Mouse (Mus musculus): ENCODE results near the gene Cox14. TPM values are rescaled to one million over a fixed set of nuclear protein-coding genes. Genes with fewer than 3 reads are reported as not detected.
A peak's percentile ranks its signal among the peaks of the same experiment; 100 is the strongest.
"Not testable (repeated sequence)": the region's sequence is repeated elsewhere in the genome, so short reads cannot be mapped to it uniquely, and the experiment has no call there.

Cox14 gene
- polyA plus RNA-seq, 1 experiment from 2014 or later, result 241 TPM

DNA sequence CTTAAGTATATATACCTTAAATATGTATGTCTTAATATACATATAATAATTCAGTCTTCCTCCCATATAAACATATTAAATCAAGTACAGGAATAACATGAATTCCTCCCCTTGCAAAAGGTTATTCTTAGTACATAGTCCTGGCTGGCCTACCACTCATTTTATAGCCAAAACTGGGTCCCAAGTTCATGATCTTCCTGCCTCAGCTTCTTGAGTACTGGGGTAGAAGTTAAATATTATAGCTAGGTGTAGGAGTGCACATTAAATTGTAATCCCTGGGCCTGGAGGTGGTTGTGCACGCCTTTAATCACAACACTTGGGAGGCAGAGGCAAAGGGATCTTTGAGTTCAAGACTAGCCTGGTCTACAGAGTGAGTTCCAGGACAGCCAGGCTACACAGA is 43.3 kb downstream of the Cox14 start:
- Histone ChIP-seq H3K9ac (ENCODE audit: low read length) (no peak overlapping the region), H3K4me2 (ENCODE audit: low read depth, low read length) (no peak overlapping the region), H3K9me3 (replicated peaks; ENCODE audit: control insufficient read depth, low read length) (no peaks in the 10 kb centered on the region), H3K27me3 (ENCODE audit: control insufficient read depth, insufficient read depth, low read length) (no peaks in the 10 kb centered on the region), H3K36me3 (ENCODE audit: control insufficient read depth, insufficient read depth) (no peaks in the 10 kb centered on the region; the same call in 1 of the 2 replicates), H3K27ac (ENCODE audit: low read length) (no peak overlapping the region), H3K4me1 (ENCODE audit: control insufficient read depth, insufficient read depth, low read length) (0 out of 2 replicates have a peak, but pooled peaks cover 4% of the 10 kb centered on the region), H3K4me3 (ENCODE audit: low read length) (no peak overlapping the region)
- WGBS, result 81% methylated on average over 1 of the region's 1 CpGs
- ATAC-seq (replicated peaks; ENCODE audit: extremely low read depth, insufficient read depth, low FRiP score), result no peak

DNA sequence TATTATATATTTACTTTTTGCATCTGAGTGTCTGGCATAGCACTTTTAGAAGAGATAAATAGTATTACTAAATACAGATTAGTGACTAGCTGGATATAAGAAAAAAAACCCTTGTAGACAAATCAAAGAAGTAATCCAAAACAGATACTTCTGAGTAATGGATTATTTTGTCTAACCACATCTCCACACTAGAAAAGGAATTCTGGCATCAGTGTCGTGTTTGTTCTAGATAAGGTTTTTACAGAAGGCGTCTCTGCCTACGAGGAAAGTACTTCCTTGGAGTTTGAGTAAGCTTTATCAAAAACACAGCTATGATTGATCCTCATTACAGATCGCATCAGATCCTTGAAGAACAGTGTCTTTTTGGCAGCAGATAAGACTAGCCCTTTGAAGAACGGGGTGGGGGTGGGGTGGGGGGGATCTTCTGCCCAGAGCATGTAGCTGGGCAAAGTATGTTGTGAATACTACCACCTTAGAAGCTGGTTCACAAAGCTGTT is 45.6 kb downstream of the Cox14 start:
- Histone ChIP-seq H3K27me3 (ENCODE audit: control insufficient read depth, insufficient read depth, low read length) (no peaks in the 10 kb centered on the region), H3K4me3 (ENCODE audit: low read length) (peak overlapping the region; percentile 69), H3K36me3 (ENCODE audit: control insufficient read depth, insufficient read depth) (no peaks in the 10 kb centered on the region), H3K9me3 (replicated peaks; ENCODE audit: control insufficient read depth, low read length) (no peaks in the 10 kb centered on the region), H3K9ac (ENCODE audit: low read length) (peak overlapping the region; percentile 86), H3K4me2 (ENCODE audit: low read depth, low read length) (peak overlapping the region; percentile 73), H3K27ac (ENCODE audit: low read length) (no peak overlapping the region; the same call in 1 of the 2 replicates), H3K4me1 (ENCODE audit: control insufficient read depth, insufficient read depth, low read length) (0 out of 2 replicates have a peak, but pooled peaks cover 4% of the 10 kb centered on the region)
- ATAC-seq (replicated peaks; ENCODE audit: extremely low read depth, insufficient read depth, low FRiP score), result no peak
- 13% methylated on average over 5 of the region's 5 CpGs for WGBS

DNA sequence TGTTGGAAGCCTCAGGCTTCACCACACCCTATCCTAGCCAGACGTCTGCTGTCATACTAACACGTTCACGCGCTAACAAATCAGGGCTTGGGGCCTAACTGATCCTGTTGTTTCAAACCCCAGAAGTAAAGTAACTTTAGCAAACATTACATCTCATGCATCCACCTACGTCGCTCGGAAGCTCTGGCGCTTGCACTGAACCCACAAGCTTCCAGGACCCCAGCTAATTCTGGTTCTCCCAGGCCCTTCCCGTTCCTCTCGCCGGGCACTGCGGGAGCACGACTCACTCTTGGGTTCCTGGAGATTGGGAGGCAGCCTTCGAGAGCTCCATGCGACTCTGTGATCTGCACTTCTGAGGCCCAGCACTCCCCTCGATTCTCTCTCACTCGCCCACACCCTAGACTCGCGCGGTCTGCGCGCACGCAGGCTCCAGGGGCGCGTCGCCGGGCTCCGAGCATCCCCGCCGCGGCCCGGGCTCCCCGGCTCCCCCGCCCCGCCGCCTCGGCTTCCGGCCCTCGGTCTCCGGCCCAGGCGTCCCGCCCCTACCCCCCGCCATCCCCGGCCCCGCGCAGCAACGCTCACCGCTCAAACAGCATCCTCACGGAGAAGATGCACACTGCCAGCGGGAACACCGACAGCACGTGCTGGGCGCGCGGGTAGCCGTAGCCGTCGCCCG is 46.3 kb downstream of the Cox14 start:
- Histone ChIP-seq H3K27ac (ENCODE audit: low read length) (peak overlapping the region; percentile 80), H3K4me2 (ENCODE audit: low read depth, low read length) (peak overlapping the region; percentile 73), H3K9ac (ENCODE audit: low read length) (peak overlapping the region; percentile 86), H3K9me3 (replicated peaks; ENCODE audit: control insufficient read depth, low read length) (no peaks in the 10 kb centered on the region), H3K27me3 (ENCODE audit: control insufficient read depth, insufficient read depth, low read length) (no peaks in the 10 kb centered on the region), H3K36me3 (ENCODE audit: control insufficient read depth, insufficient read depth) (no peaks in the 10 kb centered on the region), H3K4me1 (ENCODE audit: control insufficient read depth, insufficient read depth, low read length) (0 out of 2 replicates have a peak, but pooled peaks cover 4% of the 10 kb centered on the region), H3K4me3 (ENCODE audit: low read length) (peak overlapping the region; percentile 69)
- under 1% methylated on average over 59 of the region's 59 CpGs for WGBS
- ATAC-seq (replicated peaks; ENCODE audit: extremely low read depth, insufficient read depth, low FRiP score), result peak; percentile 65

DNA sequence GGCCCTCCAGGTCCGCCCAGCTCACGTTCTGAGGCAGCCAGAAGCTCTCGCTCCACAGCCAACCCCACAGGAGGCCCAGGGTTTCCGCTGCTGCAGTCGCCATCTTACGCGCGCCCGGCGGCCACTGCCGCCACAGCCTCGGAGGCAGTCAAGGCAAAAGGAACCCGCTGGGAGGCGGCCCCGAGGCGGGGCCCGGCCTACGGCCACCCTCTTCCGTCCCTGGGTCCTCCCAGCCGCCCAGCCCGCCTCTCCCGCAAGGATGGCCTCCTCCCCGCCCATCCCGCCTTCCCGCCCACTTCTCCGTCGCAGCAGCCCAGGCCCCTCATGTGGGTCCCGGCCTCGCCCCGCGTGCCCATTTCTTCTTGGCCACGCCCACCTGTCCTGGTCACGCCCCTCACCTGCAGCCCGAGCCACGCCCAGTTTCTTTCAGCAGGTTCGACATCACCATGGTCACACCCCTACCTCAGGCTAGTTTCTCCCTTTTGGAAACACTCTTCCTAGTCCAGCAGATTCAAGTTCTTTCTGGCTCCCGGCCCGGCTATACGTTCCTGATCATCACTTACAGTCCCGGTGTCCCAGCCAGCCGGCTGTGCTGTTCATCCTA is 47.0 kb downstream of the Cox14 start:
- ATAC-seq (replicated peaks; ENCODE audit: extremely low read depth, insufficient read depth, low FRiP score), result peak; percentile 91
- WGBS, result 0% methylated on average over 33 of the region's 41 CpGs
- Histone ChIP-seq H3K4me1 (ENCODE audit: control insufficient read depth, insufficient read depth, low read length) (0 out of 2 replicates have a peak, but pooled peaks cover 4% of the 10 kb centered on the region), H3K9ac (ENCODE audit: low read length) (peak overlapping the region; percentile 86), H3K9me3 (replicated peaks; ENCODE audit: control insufficient read depth, low read length) (no peaks in the 10 kb centered on the region), H3K27me3 (ENCODE audit: control insufficient read depth, insufficient read depth, low read length) (no peaks in the 10 kb centered on the region), H3K27ac (ENCODE audit: low read length) (peak overlapping the region; percentile 80), H3K4me2 (ENCODE audit: low read depth, low read length) (peak overlapping the region; percentile 73), H3K36me3 (ENCODE audit: control insufficient read depth, insufficient read depth) (no peaks in the 10 kb centered on the region), H3K4me3 (ENCODE audit: low read length) (peak overlapping the region; percentile 69)

DNA sequence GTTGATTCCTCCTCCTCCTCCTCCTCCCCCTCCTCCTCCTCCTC is 47.3 kb downstream of the Cox14 start, which contains the start of gene Cers5:
Gene Cers5, minus strand, starts transcription at position 5 of the 44 bp plus-strand sequence.
- H3K9ac ChIP-seq (ENCODE audit: low read length), result peak within 1 kb of the TSS; percentile 86
- H3K27ac ChIP-seq (ENCODE audit: low read length), result peak within 1 kb of the TSS; percentile 80
- H3K4me1 ChIP-seq (ENCODE audit: control insufficient read depth, insufficient read depth, low read length); H3K9me3 ChIP-seq (replicated peaks; ENCODE audit: control insufficient read depth, low read length); H3K36me3 ChIP-seq (ENCODE audit: control insufficient read depth, insufficient read depth); H3K27me3 ChIP-seq (ENCODE audit: control insufficient read depth, insufficient read depth, low read length); ATAC-seq (replicated peaks; ENCODE audit: extremely low read depth, insufficient read depth, low FRiP score): not testable (repeated sequence)
- peak within 1 kb of the TSS; percentile 69 for H3K4me3 ChIP-seq (ENCODE audit: low read length)
- H3K4me2 ChIP-seq (ENCODE audit: low read depth, low read length), result peak within 1 kb of the TSS; percentile 73

DNA sequence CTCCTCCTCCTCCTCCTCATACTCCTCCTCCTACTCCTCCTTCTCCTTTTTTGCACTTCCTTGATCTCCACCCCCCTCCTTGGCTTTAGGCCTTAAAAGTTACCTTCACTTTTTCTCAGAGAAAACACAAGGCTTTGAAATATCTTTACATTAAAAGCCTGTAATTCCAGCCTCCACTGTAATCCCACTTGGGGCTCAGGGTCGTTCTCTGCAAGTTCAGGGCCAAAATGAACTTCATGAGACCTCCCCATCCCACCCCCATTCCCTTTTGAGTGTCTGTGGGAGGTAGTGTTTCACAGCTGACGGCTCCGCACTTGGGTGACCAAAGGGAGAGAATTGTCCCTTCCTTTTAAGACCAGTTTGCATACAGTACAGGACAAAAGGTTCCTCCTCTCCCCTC is 47.5 kb downstream of the Cox14 start:
- Histone ChIP-seq H3K9ac (ENCODE audit: low read length) (no peak overlapping the region), H3K4me3 (ENCODE audit: low read length) (no peak overlapping the region), H3K27ac (ENCODE audit: low read length) (peak overlapping the region; percentile 35; the same call in 1 of the 2 replicates), H3K36me3 (ENCODE audit: control insufficient read depth, insufficient read depth) (no peaks in the 10 kb centered on the region), H3K9me3 (replicated peaks; ENCODE audit: control insufficient read depth, low read length) (no peaks in the 10 kb centered on the region), H3K4me2 (ENCODE audit: low read depth, low read length) (peak overlapping the region; percentile 73), H3K27me3 (ENCODE audit: control insufficient read depth, insufficient read depth, low read length) (no peaks in the 10 kb centered on the region), H3K4me1 (ENCODE audit: control insufficient read depth, insufficient read depth, low read length) (0 out of 2 replicates have a peak, but pooled peaks cover 4% of the 10 kb centered on the region)
- no peak for ATAC-seq (replicated peaks; ENCODE audit: extremely low read depth, insufficient read depth, low FRiP score)
- 47% methylated on average over 3 of the region's 3 CpGs for WGBS

Other genes with a start within 250 kb of the Cox14 start
- 0.40 and 0.56 TPM in 2 replicates for gene Faim2, start 197.5 kb upstream of the Cox14 start, polyA plus RNA-seq (2015; fragmentation: Nextera tagmentation; extraction: Ambion mirVana)
- 0.09 TPM in 1 of 2 replicates, not detected in the other for gene Aqp2, start 146.6 kb upstream of the Cox14 start, polyA plus RNA-seq (2015; fragmentation: Nextera tagmentation; extraction: Ambion mirVana)
- 1.0 and 1.3 TPM in 2 replicates for gene Aqp5, start 134.8 kb upstream of the Cox14 start, polyA plus RNA-seq (2015; fragmentation: Nextera tagmentation; extraction: Ambion mirVana)
- gene Aqp6, start 124.2 kb upstream of the Cox14 start, polyA plus RNA-seq (2015; fragmentation: Nextera tagmentation; extraction: Ambion mirVana), result not detected in 2 replicates
- 129 and 134 TPM in 2 replicates for gene Racgap1, start 74.0 kb upstream of the Cox14 start, polyA plus RNA-seq (2015; fragmentation: Nextera tagmentation; extraction: Ambion mirVana)
- gene Asic1, start 55.2 kb upstream of the Cox14 start, polyA plus RNA-seq (2015; fragmentation: Nextera tagmentation; extraction: Ambion mirVana), result 1.6 TPM in 2 replicates
- gene Smarcd1, start 23.5 kb upstream of the Cox14 start, polyA plus RNA-seq (2015; fragmentation: Nextera tagmentation; extraction: Ambion mirVana), result 21.7 and 21.9 TPM in 2 replicates
- gene Gm17349, start 20.1 kb upstream of the Cox14 start, polyA plus RNA-seq (2015; fragmentation: Nextera tagmentation; extraction: Ambion mirVana), result not detected in 2 replicates
- gene Gpd1, start 8.1 kb upstream of the Cox14 start, polyA plus RNA-seq (2015; fragmentation: Nextera tagmentation; extraction: Ambion mirVana), result 2.4 and 2.7 TPM in 2 replicates
- 50.7 and 51.6 TPM in 2 replicates for gene Cers5, start 47.3 kb downstream of the Cox14 start, polyA plus RNA-seq (2015; fragmentation: Nextera tagmentation; extraction: Ambion mirVana)
- 19.9 TPM in 2 replicates for gene Lima1, start 149.8 kb downstream of the Cox14 start, polyA plus RNA-seq (2015; fragmentation: Nextera tagmentation; extraction: Ambion mirVana)
- 0.02 TPM in 1 of 2 replicates, not detected in the other for gene Fam186a, start 241.4 kb downstream of the Cox14 start, polyA plus RNA-seq (2015; fragmentation: Nextera tagmentation; extraction: Ambion mirVana)
- gene Larp4, start 244.4 kb downstream of the Cox14 start, polyA plus RNA-seq (2015; fragmentation: Nextera tagmentation; extraction: Ambion mirVana), result 28.1 and 28.9 TPM in 2 replicates

Measured in heart, embryonic 16.5 days (tissue).